Mouse (Mus musculus) neural tube, embryonic 13.5 days (tissue): ENCODE data around the gene Cdk14. TPM values are rescaled to one million over a fixed set of nuclear protein-coding genes. Genes with fewer than 3 reads are reported as not detected.
A peak's percentile ranks its signal among the peaks of the same experiment; 100 is the strongest.

Experiments used
- ATAC-seq: fragments of 200-750 bp; cut with Nextera tagmentation; 2 replicates; pipeline ENCODE4 v1.8.0; 2017; ENCODE audit warnings: low read depth, mild to moderate bottlenecking, moderate TSS enrichment, moderate library complexity
- H3K27ac ChIP-seq: fragments of 300-500 bp; sonication (generic); replicated peaks from 2 replicates; pipeline ENCODE4 v1.5.1; 2015; ENCODE audit warnings: moderate library complexity, mild to moderate bottlenecking, inconsistent platforms
- H3K27me3 ChIP-seq: fragments of 300-500 bp; sonication (generic); 2 replicates; pipeline ENCODE4 v1.6.1; 2015; ENCODE audit warnings: mild to moderate bottlenecking, inconsistent platforms
- H3K36me3 ChIP-seq: fragments of 300-500 bp; sonication (generic); 2 replicates; pipeline ENCODE4 v1.6.1; 2015; ENCODE audit warnings: mild to moderate bottlenecking, inconsistent platforms
- H3K4me1 ChIP-seq: fragments of 300-500 bp; sonication (generic); replicated peaks from 2 replicates; pipeline ENCODE4 v1.6.1; 2015; ENCODE audit warnings: inconsistent platforms
- H3K4me2 ChIP-seq: fragments of 300-500 bp; sonication (generic); 2 replicates; pipeline ENCODE4 v1.6.1; 2015; ENCODE audit warnings: inconsistent platforms, mild to moderate bottlenecking, moderate library complexity
- H3K4me3 ChIP-seq: fragments of 300-500 bp; sonication (generic); 2 replicates; pipeline ENCODE4 v1.5.1; 2015; ENCODE audit warnings: mild to moderate bottlenecking, inconsistent platforms
- H3K9ac ChIP-seq: fragments of 300-500 bp; sonication (generic); 2 replicates; pipeline ENCODE4 v1.6.1; 2015; ENCODE audit warnings: moderate library complexity, mild to moderate bottlenecking, inconsistent platforms
- H3K9me3 ChIP-seq: fragments of 300-500 bp; sonication (generic); 2 replicates; pipeline ENCODE4 v1.6.1; 2016; ENCODE audit warnings: inconsistent platforms
- WGBS: fragments of 180-500 bp; shearing (Covaris S2); methylation state at CpG from one replicate; pipeline ENCODE4 v1.1.7; 2015; 5-methylcytosine and 5-hydroxymethylcytosine counted together
- polyA plus RNA-seq: library from polyadenylated mRNA; unstranded; fragments of >200 nt; fragmentation: Nextera tagmentation; extraction: Ambion mirVana; gene quantifications from 2 replicates; pipeline ENCODE4 v1.2.1, GENCODE M21; 2015

Gene Cdk14
- polyA plus RNA-seq, 1 experiment from 2014 or later = 27.0 TPM

GRCm38 (mm10) chr5:4979551-4979950 lies 440.6 kb downstream of the Cdk14 start:
- H3K36me3 ChIP-seq = no peaks in the 10 kb centered on the region
- no peak overlapping the region for H3K4me3 ChIP-seq
- H3K4me1 ChIP-seq = no peaks in the 10 kb centered on the region
- H3K9me3 ChIP-seq = no peaks in the 10 kb centered on the region
- H3K27ac ChIP-seq = no peak overlapping the region
- no peaks in the 10 kb centered on the region for H3K27me3 ChIP-seq
- no peak overlapping the region for H3K4me2 ChIP-seq
- ATAC-seq = no peak
- no peak overlapping the region for H3K9ac ChIP-seq
- 89% methylated on average over 4 of the region's 4 CpGs for WGBS

- Histone ChIP-seq H3K36me3 (no peaks in the 10 kb centered on the region), H3K9me3 (no peaks in the 10 kb centered on the region), H3K9ac (no peak overlapping the region), H3K4me3 (no peak overlapping the region), H3K4me2 (no peak overlapping the region), H3K4me1 (peaks cover 7% of the 10 kb centered on the region), H3K27ac (no peak overlapping the region), H3K27me3 (no peaks in the 10 kb centered on the region)
- 85% methylated on average over 1 of the region's 1 CpGs for WGBS
- no peak for ATAC-seq
Observed at GRCm38 (mm10) chr5:4973408-4973807, 446.7 kb downstream of the Cdk14 start.

GRCm38 (mm10) chr5:4962063-4962610 lies 458.0 kb downstream of the Cdk14 start:
- peak overlapping the region; percentile 68 for H3K27ac ChIP-seq
- H3K4me2 ChIP-seq = no peak overlapping the region
- H3K4me3 ChIP-seq = no peak overlapping the region
- 48% methylated on average over 15 of the region's 15 CpGs for WGBS
- H3K9me3 ChIP-seq = no peaks in the 10 kb centered on the region
- peak; percentile 88 for ATAC-seq
- H3K27me3 ChIP-seq = no peaks in the 10 kb centered on the region
- no peaks in the 10 kb centered on the region for H3K36me3 ChIP-seq
- H3K9ac ChIP-seq = no peak overlapping the region
- peaks cover 16% of the 10 kb centered on the region for H3K4me1 ChIP-seq

- Histone ChIP-seq H3K9me3 (no peaks in the 10 kb centered on the region), H3K27ac (no peak overlapping the region), H3K36me3 (no peaks in the 10 kb centered on the region), H3K9ac (no peak overlapping the region), H3K4me2 (no peak overlapping the region), H3K4me1 (peaks cover 16% of the 10 kb centered on the region), H3K27me3 (no peaks in the 10 kb centered on the region), H3K4me3 (no peak overlapping the region)
- ATAC-seq = no peak
- WGBS = 97% methylated on average over 1 of the region's 1 CpGs
Observed at GRCm38 (mm10) chr5:4961636-4962035, 458.5 kb downstream of the Cdk14 start.

- Histone ChIP-seq H3K9ac (no peak overlapping the region), H3K4me1 (peaks cover 16% of the 10 kb centered on the region), H3K27ac (no peak overlapping the region), H3K27me3 (no peaks in the 10 kb centered on the region), H3K36me3 (no peaks in the 10 kb centered on the region), H3K4me2 (no peak overlapping the region), H3K9me3 (no peaks in the 10 kb centered on the region), H3K4me3 (no peak overlapping the region)
- ATAC-seq = no peak
- 50% methylated on average over 5 of the region's 5 CpGs for WGBS
Observed at GRCm38 (mm10) chr5:4959446-4959845, 460.7 kb downstream of the Cdk14 start.

- 80% methylated on average over 7 of the region's 7 CpGs for WGBS
- no peaks in the 10 kb centered on the region for H3K27me3 ChIP-seq
Observed at GRCm38 (mm10) chr5:4955993-4956392, 464.1 kb downstream of the Cdk14 start.

GRCm38 (mm10) chr5:4955392-4955791 lies 464.7 kb downstream of the Cdk14 start:
- Histone ChIP-seq H3K27ac (no peak overlapping the region), H3K4me1 (peaks cover 10% of the 10 kb centered on the region; the same call in 1 of the 2 replicates), H3K27me3 (no peaks in the 10 kb centered on the region), H3K9ac (no peak overlapping the region), H3K4me2 (no peak overlapping the region), H3K9me3 (no peaks in the 10 kb centered on the region), H3K36me3 (no peaks in the 10 kb centered on the region), H3K4me3 (no peak overlapping the region)
- WGBS = 76% methylated on average over 2 of the region's 2 CpGs
- no peak for ATAC-seq

More at GRCm38 (mm10) chr5:4955993-4956392, 464.1 kb downstream of the Cdk14 start:
- no peaks in the 10 kb centered on the region for H3K36me3 ChIP-seq
- no peak for ATAC-seq
- H3K9me3 ChIP-seq = no peaks in the 10 kb centered on the region
- no peak overlapping the region for H3K27ac ChIP-seq
- H3K4me3 ChIP-seq = no peak overlapping the region
- H3K4me2 ChIP-seq = no peak overlapping the region
- peaks cover 10% of the 10 kb centered on the region; the same call in 1 of the 2 replicates for H3K4me1 ChIP-seq
- H3K9ac ChIP-seq = no peak overlapping the region

GRCm38 (mm10) chr5:4949433-4949832 lies 470.7 kb downstream of the Cdk14 start:
- ATAC-seq = no peak
- H3K4me2 ChIP-seq = no peak overlapping the region
- 77% methylated on average over 7 of the region's 7 CpGs for WGBS

GRCm38 (mm10) chr5:4948090-4948954 lies 471.8 kb downstream of the Cdk14 start:
- Histone ChIP-seq H3K4me1 (0 out of 2 replicates have a peak, but pooled peaks cover 7% of the 10 kb centered on the region), H3K4me3 (no peak overlapping the region), H3K27ac (no peak overlapping the region), H3K9me3 (no peaks in the 10 kb centered on the region), H3K4me2 (no peak overlapping the region), H3K27me3 (no peaks in the 10 kb centered on the region), H3K36me3 (no peaks in the 10 kb centered on the region), H3K9ac (no peak overlapping the region)
- 0 out of 2 replicates have a peak, but pooled peaks have one; percentile 48 for ATAC-seq
- WGBS = 40% methylated on average over 3 of the region's 3 CpGs

More at GRCm38 (mm10) chr5:4949433-4949832, 470.7 kb downstream of the Cdk14 start:
- H3K4me1 ChIP-seq = 0 out of 2 replicates have a peak, but pooled peaks cover 7% of the 10 kb centered on the region
- H3K9me3 ChIP-seq = no peaks in the 10 kb centered on the region
- no peak overlapping the region for H3K9ac ChIP-seq
- no peak overlapping the region for H3K4me3 ChIP-seq
- no peak overlapping the region for H3K27ac ChIP-seq
- H3K36me3 ChIP-seq = no peaks in the 10 kb centered on the region
- H3K27me3 ChIP-seq = no peaks in the 10 kb centered on the region

- ATAC-seq = no peak
- no peak overlapping the region for H3K27ac ChIP-seq
- no peaks in the 10 kb centered on the region for H3K36me3 ChIP-seq
- no peak overlapping the region for H3K4me3 ChIP-seq
- no peaks in the 10 kb centered on the region for H3K4me1 ChIP-seq
- 59% methylated on average over 1 of the region's 1 CpGs for WGBS
- no peaks in the 10 kb centered on the region for H3K9me3 ChIP-seq
- no peak overlapping the region for H3K9ac ChIP-seq
- no peaks in the 10 kb centered on the region for H3K27me3 ChIP-seq
- no peak overlapping the region for H3K4me2 ChIP-seq
Observed at GRCm38 (mm10) chr5:4935131-4935530, 485.0 kb downstream of the Cdk14 start.

- WGBS = 82% methylated on average over 6 of the region's 6 CpGs
- ATAC-seq = no peak
- H3K27ac ChIP-seq = no peak overlapping the region
Observed at GRCm38 (mm10) chr5:4934491-4934890, 485.6 kb downstream of the Cdk14 start.

GRCm38 (mm10) chr5:4931539-4932143 lies 488.5 kb downstream of the Cdk14 start:
- WGBS = 74% methylated on average over 8 of the region's 8 CpGs
- no peaks in the 10 kb centered on the region for H3K9me3 ChIP-seq
- H3K27ac ChIP-seq = no peak overlapping the region
- no peaks in the 10 kb centered on the region for H3K4me1 ChIP-seq
- no peaks in the 10 kb centered on the region for H3K36me3 ChIP-seq
- no peak for ATAC-seq
- H3K9ac ChIP-seq = no peak overlapping the region
- no peak overlapping the region for H3K4me2 ChIP-seq
- H3K27me3 ChIP-seq = no peaks in the 10 kb centered on the region
- no peak overlapping the region for H3K4me3 ChIP-seq

More at GRCm38 (mm10) chr5:4934491-4934890, 485.6 kb downstream of the Cdk14 start:
- no peaks in the 10 kb centered on the region for H3K36me3 ChIP-seq
- H3K27me3 ChIP-seq = no peaks in the 10 kb centered on the region
- H3K9me3 ChIP-seq = no peaks in the 10 kb centered on the region
- H3K4me3 ChIP-seq = no peak overlapping the region
- H3K4me2 ChIP-seq = no peak overlapping the region
- no peaks in the 10 kb centered on the region for H3K4me1 ChIP-seq
- H3K9ac ChIP-seq = no peak overlapping the region
